Mouse (Mus musculus): ENCODE data around the gene Kansl1. TPM values are rescaled to one million over a fixed set of nuclear protein-coding genes. Genes with fewer than 3 reads are reported as not detected.
A peak's percentile ranks its signal among the peaks of the same experiment; 100 is the strongest.

Gene Kansl1
- total and polyA plus RNA-seq, 2 experiments from 2014 or later = 19.0 to 75.5 TPM

DNA sequence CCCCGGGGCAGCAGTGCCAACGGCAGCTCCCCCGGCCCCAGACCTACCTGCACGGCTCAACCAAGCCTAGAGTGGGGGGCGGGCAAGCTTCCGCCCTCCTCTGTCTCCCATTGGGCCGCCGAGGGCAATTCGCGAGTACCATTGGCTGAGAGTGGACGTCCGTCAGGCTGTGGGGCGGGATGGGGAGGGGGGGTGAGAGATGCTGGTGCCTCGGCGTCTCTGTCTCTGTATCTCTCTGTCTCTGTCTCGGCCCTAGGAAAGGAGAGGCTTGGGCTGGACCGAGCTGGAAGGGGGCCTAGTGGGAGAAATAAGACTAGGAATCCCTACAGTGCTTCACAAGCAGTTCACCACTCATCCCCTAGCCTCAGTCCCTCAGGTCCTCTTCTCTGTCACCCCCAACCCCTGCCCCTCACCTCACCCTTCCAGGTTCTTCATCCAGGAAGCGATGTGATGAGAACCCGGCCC, 742 bp upstream of the Kansl1 start:
- Histone ChIP-seq H3K27me3 (ENCODE audit: insufficient read depth, low read length) (no peaks in the 10 kb centered on the region), H3K4me3 (ENCODE audit: low read length) (peak overlapping the region; percentile 98), H3K36me3 (ENCODE audit: insufficient read depth, low read length) (no peaks in the 10 kb centered on the region), H3K4me2 (ENCODE audit: low read depth, low read length) (peak overlapping the region; percentile 55), H3K27ac (peak overlapping the region; percentile 27), H3K9me3 (ENCODE audit: low read length) (no peaks in the 10 kb centered on the region), H3K4me1 (ENCODE audit: insufficient read depth, low read length) (no peaks in the 10 kb centered on the region), H3K9ac (replicated peaks; ENCODE audit: low read length) (peak overlapping the region; percentile 94)
- TF ChIP-seq CTCF (IDR thresholded peaks at IDR 0.05; ENCODE audit: low read depth) = no peak
- ATAC-seq = peak; percentile 100
- WGBS = under 1% methylated on average over 19 of the region's 19 CpGs
- peak; percentile 96 for DNase-seq (ENCODE audit: low spot score)

DNA sequence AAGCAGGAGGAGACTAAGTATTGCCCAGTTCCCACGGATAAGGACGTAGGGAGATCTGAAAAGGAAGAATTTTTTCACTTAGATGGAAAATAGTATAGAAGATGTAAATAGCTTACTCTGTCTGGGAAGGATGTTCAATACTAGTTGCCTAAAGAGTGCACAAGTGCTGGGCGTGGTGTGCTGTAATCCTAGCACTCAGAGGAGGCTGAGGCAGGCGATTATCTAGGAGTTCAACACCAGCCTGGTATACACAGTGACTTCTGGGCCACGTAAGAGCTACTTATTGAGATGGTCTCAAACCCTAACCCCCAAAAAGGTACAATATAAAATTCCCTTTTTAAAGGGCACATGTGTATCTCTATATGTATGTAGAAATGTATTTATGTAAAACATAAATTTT, 963 bp downstream of the Kansl1 start:
- Histone ChIP-seq H3K36me3 (ENCODE audit: insufficient read depth, low read length) (no peaks in the 10 kb centered on the region), H3K4me3 (ENCODE audit: low read length) (no peak overlapping the region), H3K27ac (no peak overlapping the region), H3K9me3 (ENCODE audit: low read length) (no peaks in the 10 kb centered on the region), H3K9ac (replicated peaks; ENCODE audit: low read length) (no peak overlapping the region), H3K27me3 (ENCODE audit: insufficient read depth, low read length) (no peaks in the 10 kb centered on the region), H3K4me2 (ENCODE audit: low read depth, low read length) (peak overlapping the region; percentile 19; the same call in 1 of the 2 replicates), H3K4me1 (ENCODE audit: insufficient read depth, low read length) (no peaks in the 10 kb centered on the region)
- TF ChIP-seq CTCF (IDR thresholded peaks at IDR 0.05; ENCODE audit: low read depth) = no peak
- ATAC-seq (no peak), DNase-seq (ENCODE audit: low spot score) (no peak)
- 80% methylated on average over 5 of the region's 5 CpGs for WGBS

DNA sequence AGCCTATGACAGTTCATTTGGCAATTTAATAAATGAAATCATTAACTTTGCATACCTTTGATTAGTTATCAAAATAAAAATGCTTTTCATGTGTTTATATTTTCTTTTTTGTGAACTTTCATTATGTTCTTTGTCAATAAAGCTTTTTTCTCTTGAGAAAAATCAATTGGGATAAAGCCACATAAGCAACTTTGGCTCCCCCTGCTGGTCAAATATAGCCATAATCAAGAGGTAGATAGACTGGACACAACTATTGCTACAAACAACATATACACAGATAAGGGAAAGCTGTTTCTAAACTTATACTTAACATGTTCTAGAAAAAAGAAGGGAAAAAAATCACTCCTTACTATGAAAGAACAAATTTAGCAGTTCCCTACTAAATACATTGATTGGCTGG, 7.1 kb downstream of the Kansl1 start:
- Histone ChIP-seq H3K27me3 (ENCODE audit: insufficient read depth, low read length) (no peaks in the 10 kb centered on the region), H3K36me3 (ENCODE audit: insufficient read depth, low read length) (no peaks in the 10 kb centered on the region), H3K9ac (replicated peaks; ENCODE audit: low read length) (no peak overlapping the region), H3K4me2 (ENCODE audit: low read depth, low read length) (no peak overlapping the region), H3K4me3 (ENCODE audit: low read length) (no peak overlapping the region), H3K4me1 (ENCODE audit: insufficient read depth, low read length) (no peaks in the 10 kb centered on the region), H3K27ac (no peak overlapping the region), H3K9me3 (ENCODE audit: low read length) (no peaks in the 10 kb centered on the region)
- ATAC-seq (no peak), DNase-seq (ENCODE audit: low spot score) (peak; percentile 91)
- peak; percentile 80 for TF ChIP-seq CTCF (IDR thresholded peaks at IDR 0.05; ENCODE audit: low read depth)

DNA sequence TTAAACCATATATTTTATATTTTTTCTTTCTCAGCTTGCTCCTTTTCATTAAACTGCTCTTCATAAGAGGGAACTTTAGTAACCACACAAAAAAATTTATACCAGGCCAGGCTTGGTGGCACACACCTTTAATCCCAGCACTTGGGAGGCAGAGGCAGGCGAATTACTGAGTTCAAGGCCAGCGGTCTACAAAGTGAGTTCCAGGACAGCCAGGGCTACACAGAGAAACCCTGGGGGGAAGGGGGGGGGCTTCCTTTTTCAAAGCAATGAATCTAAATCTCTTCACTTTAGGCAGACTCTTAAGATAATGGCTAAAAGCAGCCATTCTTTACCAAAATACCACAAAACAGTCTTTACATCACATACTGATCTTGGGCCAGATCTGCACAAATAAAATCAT, 9.0 kb downstream of the Kansl1 start:
- Histone ChIP-seq H3K4me2 (ENCODE audit: low read depth, low read length) (no peak overlapping the region), H3K27ac (no peak overlapping the region), H3K9me3 (ENCODE audit: low read length) (no peaks in the 10 kb centered on the region), H3K36me3 (ENCODE audit: insufficient read depth, low read length) (no peaks in the 10 kb centered on the region), H3K4me3 (ENCODE audit: low read length) (no peak overlapping the region), H3K27me3 (ENCODE audit: insufficient read depth, low read length) (no peaks in the 10 kb centered on the region), H3K4me1 (ENCODE audit: insufficient read depth, low read length) (no peaks in the 10 kb centered on the region), H3K9ac (replicated peaks; ENCODE audit: low read length) (no peak overlapping the region)
- DNase-seq (ENCODE audit: low spot score) (no peak), ATAC-seq (no peak)
- 87% methylated on average over 2 of the region's 2 CpGs for WGBS
- no peak for TF ChIP-seq CTCF (IDR thresholded peaks at IDR 0.05; ENCODE audit: low read depth)

DNA sequence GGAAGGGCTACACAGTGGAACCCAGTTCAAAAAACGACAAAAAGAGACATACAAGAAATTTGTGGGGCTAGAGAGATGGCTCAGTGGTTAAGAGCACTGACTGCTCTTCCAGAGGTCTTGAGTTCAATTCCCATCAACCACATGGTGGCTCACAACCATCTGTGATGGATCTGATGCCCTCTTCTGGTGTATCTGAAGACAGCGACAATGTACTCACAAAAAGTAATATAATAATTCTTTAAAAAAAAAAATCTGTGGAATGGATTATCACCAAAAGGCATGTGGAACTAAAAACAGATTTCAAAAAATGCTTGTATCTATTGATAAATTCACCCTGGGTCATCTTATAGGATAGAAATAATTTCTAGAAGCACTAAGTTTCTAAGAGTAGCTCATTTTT, 10.2 kb downstream of the Kansl1 start:
- no peak overlapping the region for H3K27ac ChIP-seq
- H3K27me3 ChIP-seq (ENCODE audit: insufficient read depth, low read length) = no peaks in the 10 kb centered on the region
- no peak overlapping the region for H3K9ac ChIP-seq (replicated peaks; ENCODE audit: low read length)
- no peak overlapping the region for H3K4me2 ChIP-seq (ENCODE audit: low read depth, low read length)
- no peak for ATAC-seq
- no peaks in the 10 kb centered on the region for H3K9me3 ChIP-seq (ENCODE audit: low read length)
- 0 out of 2 replicates have a peak, but pooled peaks have one; percentile 14 for TF ChIP-seq CTCF (IDR thresholded peaks at IDR 0.05; ENCODE audit: low read depth)
- no peaks in the 10 kb centered on the region for H3K4me1 ChIP-seq (ENCODE audit: insufficient read depth, low read length)
- H3K4me3 ChIP-seq (ENCODE audit: low read length) = no peak overlapping the region
- WGBS = 83% methylated on average over 2 of the region's 2 CpGs
- no peaks in the 10 kb centered on the region for H3K36me3 ChIP-seq (ENCODE audit: insufficient read depth, low read length)
- DNase-seq (ENCODE audit: low spot score) = no peak

DNA sequence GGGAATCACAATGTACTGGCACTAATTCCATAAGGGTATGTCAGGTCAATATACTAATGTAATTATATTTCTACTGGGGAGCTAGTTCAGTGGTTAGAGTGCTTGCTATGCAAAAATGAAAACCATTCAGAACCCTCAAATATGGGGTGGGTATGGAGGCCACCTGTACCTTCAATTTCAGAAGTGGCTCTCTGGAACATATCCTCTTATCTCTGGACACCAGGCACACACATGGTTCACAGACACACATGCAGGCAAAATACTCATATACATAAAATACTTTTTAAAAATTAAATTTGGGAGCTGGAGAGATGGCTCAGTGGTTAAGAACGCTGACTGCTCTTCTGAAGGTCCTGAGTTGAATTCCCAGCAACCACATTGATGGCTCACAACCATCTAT, 16.0 kb downstream of the Kansl1 start:
- Histone ChIP-seq H3K27me3 (ENCODE audit: insufficient read depth, low read length) (no peaks in the 10 kb centered on the region), H3K4me3 (ENCODE audit: low read length) (no peak overlapping the region), H3K9ac (replicated peaks; ENCODE audit: low read length) (no peak overlapping the region), H3K4me1 (ENCODE audit: insufficient read depth, low read length) (no peaks in the 10 kb centered on the region), H3K4me2 (ENCODE audit: low read depth, low read length) (no peak overlapping the region), H3K27ac (no peak overlapping the region), H3K36me3 (ENCODE audit: insufficient read depth, low read length) (no peaks in the 10 kb centered on the region), H3K9me3 (ENCODE audit: low read length) (no peaks in the 10 kb centered on the region)
- DNase-seq (ENCODE audit: low spot score) = no peak
- TF ChIP-seq CTCF (IDR thresholded peaks at IDR 0.05; ENCODE audit: low read depth) = no peak
- no peak for ATAC-seq
- WGBS = 98% methylated on average over 1 of the region's 1 CpGs

DNA sequence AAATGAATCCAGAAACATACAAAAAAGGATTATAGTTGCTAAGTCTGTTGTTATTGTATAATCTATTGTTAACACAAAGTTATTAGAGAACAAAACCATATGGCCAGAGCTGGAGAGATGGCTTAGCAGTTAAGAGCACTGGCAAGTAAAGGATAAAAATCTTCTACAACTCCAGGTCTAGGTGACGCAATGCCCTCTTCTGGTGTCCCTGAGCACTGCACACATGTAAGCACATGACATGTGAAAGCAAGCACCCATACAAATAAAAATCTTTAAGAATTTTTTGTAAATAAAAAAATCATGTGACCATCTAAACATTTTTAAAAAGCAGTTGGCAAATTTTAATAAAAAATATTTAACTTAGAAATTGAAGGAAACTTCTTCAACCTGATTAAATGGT, 17.4 kb downstream of the Kansl1 start:
- no peak for ATAC-seq
- TF ChIP-seq CTCF (IDR thresholded peaks at IDR 0.05; ENCODE audit: low read depth) = peak; percentile 37; the same call in 1 of the 2 replicates
- Histone ChIP-seq H3K4me1 (ENCODE audit: insufficient read depth, low read length) (no peaks in the 10 kb centered on the region), H3K9ac (replicated peaks; ENCODE audit: low read length) (no peak overlapping the region), H3K4me3 (ENCODE audit: low read length) (no peak overlapping the region), H3K4me2 (ENCODE audit: low read depth, low read length) (no peak overlapping the region), H3K27me3 (ENCODE audit: insufficient read depth, low read length) (no peaks in the 10 kb centered on the region), H3K9me3 (ENCODE audit: low read length) (no peaks in the 10 kb centered on the region), H3K27ac (no peak overlapping the region), H3K36me3 (ENCODE audit: insufficient read depth, low read length) (no peaks in the 10 kb centered on the region)
- DNase-seq (ENCODE audit: low spot score) = no peak
- WGBS = 94% methylated on average over 1 of the region's 1 CpGs
